Mouse (Mus musculus) liver, embryonic 14.5 days (tissue): Measurements from ENCODE around the gene Trdmt1.

ENCODE experiments used
- CTCF ChIP-seq: IDR thresholded peaks from 2 replicates; pipeline ENCODE4 v1.5.1; 2016; ENCODE audit warnings: antibody characterized with exemption, low read depth, control low read depth
- EP300 ChIP-seq: IDR thresholded peaks from 2 replicates; pipeline ENCODE4 v1.6.1; 2016; ENCODE audit warnings: antibody characterized with exemption, low read depth

DNA sequence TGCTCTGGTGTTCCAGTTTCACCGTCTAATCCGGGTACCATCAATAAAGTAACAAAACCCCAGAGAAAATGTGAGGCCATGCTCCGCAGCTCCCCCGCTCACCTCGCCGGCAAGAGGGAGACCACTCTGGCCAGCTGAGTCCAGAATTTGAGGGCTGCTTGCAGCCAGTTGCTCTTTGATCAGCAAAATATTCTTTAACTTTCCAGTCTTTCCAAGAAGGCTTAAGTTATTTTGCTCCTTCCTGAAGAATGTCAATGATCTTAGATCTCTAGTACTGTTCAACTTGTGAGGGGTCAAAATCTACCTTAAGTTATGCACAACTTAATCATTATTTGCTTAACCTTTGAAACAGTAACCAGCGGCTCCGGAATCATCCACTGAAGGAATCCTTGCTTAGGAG, 52.7 kb downstream of the Trdmt1 start, which contains the start of gene Cubn:
- TF ChIP-seq CTCF = no peak
- no peak for TF ChIP-seq EP300
